Mouse (Mus musculus) liver, embryonic 16.5 days (tissue): ENCODE results near the gene Olfr2. TPM values are rescaled to one million over a fixed set of nuclear protein-coding genes. Genes with fewer than 3 reads are reported as not detected.

Source experiments
- ATAC-seq: fragments of 200-750 bp; cut with Nextera tagmentation; 2 replicates; pipeline ENCODE4 v1.8.0; 2017; ENCODE audit warnings: low read depth, mild to moderate bottlenecking, moderate number of reproducible peaks, moderate library complexity
- H3K27ac ChIP-seq: fragments of 300-500 bp; sonication (generic); 2 replicates; pipeline ENCODE4 v1.5.1; 2014; ENCODE audit warnings: mild to moderate bottlenecking, low read length
- H3K27me3 ChIP-seq: fragments of 300-500 bp; sonication (generic); 2 replicates; pipeline ENCODE4 v1.6.1; 2014; ENCODE audit warnings: low read depth, low read length, mixed read lengths; ENCODE audit not compliant: control insufficient read depth, insufficient read depth
- H3K36me3 ChIP-seq: fragments of 300-500 bp; sonication (generic); 2 replicates; pipeline ENCODE4 v1.6.1; 2014; ENCODE audit warnings: mild to moderate bottlenecking; ENCODE audit not compliant: control insufficient read depth, insufficient read depth
- H3K4me1 ChIP-seq: fragments of 300-500 bp; sonication (generic); 2 replicates; pipeline ENCODE4 v1.6.1; 2014; ENCODE audit warnings: low read depth, low read length, mixed read lengths; ENCODE audit not compliant: control insufficient read depth
- H3K4me2 ChIP-seq: fragments of 300-500 bp; sonication (generic); 2 replicates; pipeline ENCODE4 v1.6.1; 2014; ENCODE audit warnings: low read depth, low read length, mixed read lengths
- H3K4me3 ChIP-seq: fragments of 300-500 bp; sonication (generic); 2 replicates; pipeline ENCODE4 v1.5.1; 2014; ENCODE audit warnings: low read depth, mild to moderate bottlenecking, low read length
- H3K9ac ChIP-seq: fragments of 300-500 bp; sonication (generic); 2 replicates; pipeline ENCODE4 v1.6.1; 2014; ENCODE audit warnings: low read depth, low read length
- H3K9me3 ChIP-seq: fragments of 300-500 bp; sonication (generic); replicated peaks from 2 replicates; pipeline ENCODE4 v1.6.1; 2016; ENCODE audit warnings: low read length; ENCODE audit not compliant: control insufficient read depth
- WGBS: fragments of 180-500 bp; shearing (Covaris S2); extraction: QIAGEN DNeasy Blood & Tissue Kit; methylation state at CpG from one replicate; pipeline ENCODE4 v1.1.7; 2014; ENCODE audit not compliant: insufficient replicate concordance; 5-methylcytosine and 5-hydroxymethylcytosine counted together
- polyA plus RNA-seq: library from polyadenylated mRNA; unstranded; fragments of >200 nt; fragmentation: Nextera tagmentation; extraction: Ambion mirVana; gene quantifications from 2 replicates; pipeline ENCODE4 v1.2.1, GENCODE M21; 2015

Gene Olfr2
- polyA plus RNA-seq: not detected in 2 replicates

GRCm38 (mm10) chr7:107005972-107006371 lies at the start of gene Olfr2:
Gene Olfr2, minus strand, starts transcription at chr7:107006072.
- no peak within 1 kb of the TSS for H3K4me2 ChIP-seq
- H3K9ac ChIP-seq: no peak within 1 kb of the TSS
- H3K27me3 ChIP-seq: no peaks in the 10 kb centered on the region
- no peak for ATAC-seq
- H3K4me1 ChIP-seq: no peaks in the 10 kb centered on the region
- 24% methylated on average over 1 of the region's 1 CpGs for WGBS
- H3K4me3 ChIP-seq: no peak within 1 kb of the TSS
- H3K36me3 ChIP-seq: no peaks in the 10 kb centered on the region
- no peaks in the 10 kb centered on the region for H3K9me3 ChIP-seq
- no peak within 1 kb of the TSS for H3K27ac ChIP-seq

GRCm38 (mm10) chr7:107047578-107047977 lies 41.7 kb upstream of the Olfr2 start:
- Histone ChIP-seq H3K27me3 (no peaks in the 10 kb centered on the region), H3K27ac (no peak overlapping the region), H3K4me2 (no peak overlapping the region), H3K9me3 (no peaks in the 10 kb centered on the region), H3K4me3 (no peak overlapping the region), H3K36me3 (no peaks in the 10 kb centered on the region), H3K9ac (no peak overlapping the region), H3K4me1 (no peaks in the 10 kb centered on the region)
- ATAC-seq: no peak
- WGBS: 25% methylated on average over 3 of the region's 3 CpGs

GRCm38 (mm10) chr7:107045833-107046232 lies 40.0 kb upstream of the Olfr2 start:
- no peak overlapping the region for H3K4me3 ChIP-seq
- WGBS: 2% methylated on average over 5 of the region's 5 CpGs
- H3K9ac ChIP-seq: no peak overlapping the region
- no peaks in the 10 kb centered on the region for H3K36me3 ChIP-seq
- no peaks in the 10 kb centered on the region for H3K4me1 ChIP-seq
- no peaks in the 10 kb centered on the region for H3K9me3 ChIP-seq
- H3K4me2 ChIP-seq: no peak overlapping the region
- no peaks in the 10 kb centered on the region for H3K27me3 ChIP-seq
- ATAC-seq: no peak
- H3K27ac ChIP-seq: no peak overlapping the region

GRCm38 (mm10) chr7:107044407-107044806 lies 38.5 kb upstream of the Olfr2 start:
- Histone ChIP-seq H3K27me3 (no peaks in the 10 kb centered on the region), H3K9ac (no peak overlapping the region), H3K36me3 (no peaks in the 10 kb centered on the region), H3K4me3 (no peak overlapping the region), H3K4me1 (no peaks in the 10 kb centered on the region), H3K27ac (no peak overlapping the region), H3K4me2 (no peak overlapping the region), H3K9me3 (no peaks in the 10 kb centered on the region)
- no peak for ATAC-seq
- 11% methylated on average over 1 of the region's 1 CpGs for WGBS

GRCm38 (mm10) chr7:107043136-107043535 lies 37.3 kb upstream of the Olfr2 start:
- Histone ChIP-seq H3K9ac (no peak overlapping the region), H3K4me1 (no peaks in the 10 kb centered on the region), H3K4me2 (no peak overlapping the region), H3K27ac (no peak overlapping the region), H3K4me3 (no peak overlapping the region), H3K36me3 (no peaks in the 10 kb centered on the region), H3K9me3 (no peaks in the 10 kb centered on the region), H3K27me3 (no peaks in the 10 kb centered on the region)
- ATAC-seq: no peak
- 45% methylated on average over 3 of the region's 3 CpGs for WGBS

- H3K9me3 ChIP-seq: no peaks in the 10 kb centered on the region
- H3K4me1 ChIP-seq: no peaks in the 10 kb centered on the region
- no peak overlapping the region for H3K4me3 ChIP-seq
- no peak overlapping the region for H3K27ac ChIP-seq
- H3K36me3 ChIP-seq: no peaks in the 10 kb centered on the region
- H3K27me3 ChIP-seq: no peaks in the 10 kb centered on the region
- 38% methylated on average over 2 of the region's 2 CpGs for WGBS
- no peak overlapping the region for H3K9ac ChIP-seq
- ATAC-seq: no peak
- H3K4me2 ChIP-seq: no peak overlapping the region
Observed at GRCm38 (mm10) chr7:107039934-107040563, 34.2 kb upstream of the Olfr2 start.

- Histone ChIP-seq H3K9me3 (no peaks in the 10 kb centered on the region), H3K27ac (no peak within 1 kb of the TSS), H3K4me2 (no peak within 1 kb of the TSS), H3K36me3 (no peaks in the 10 kb centered on the region), H3K4me3 (no peak within 1 kb of the TSS), H3K4me1 (no peaks in the 10 kb centered on the region), H3K9ac (no peak within 1 kb of the TSS), H3K27me3 (no peaks in the 10 kb centered on the region)
- 74% methylated on average over 1 of the region's 1 CpGs for WGBS
- no peak for ATAC-seq
Observed at GRCm38 (mm10) chr7:107030874-107031273, 25.0 kb upstream of the Olfr2 start, which contains the start of gene Olfr713. Gene Olfr713, plus strand, starts transcription at chr7:107031174.

GRCm38 (mm10) chr7:107004169-107004568 lies 1.7 kb downstream of the Olfr2 start:
- H3K4me2 ChIP-seq: no peak overlapping the region
- ATAC-seq: no peak
- H3K4me3 ChIP-seq: no peak overlapping the region
- no peaks in the 10 kb centered on the region for H3K36me3 ChIP-seq
- no peaks in the 10 kb centered on the region for H3K27me3 ChIP-seq
- no peak overlapping the region for H3K27ac ChIP-seq
- no peaks in the 10 kb centered on the region for H3K4me1 ChIP-seq
- 7% methylated on average over 3 of the region's 3 CpGs for WGBS
- H3K9me3 ChIP-seq: no peaks in the 10 kb centered on the region
- H3K9ac ChIP-seq: no peak overlapping the region

- no peaks in the 10 kb centered on the region for H3K27me3 ChIP-seq
- no peak for ATAC-seq
- 69% methylated on average over 7 of the region's 7 CpGs for WGBS
Observed at GRCm38 (mm10) chr7:107000798-107001197, 5.1 kb downstream of the Olfr2 start.

More at GRCm38 (mm10) chr7:107000798-107001197, 5.1 kb downstream of the Olfr2 start:
- no peak overlapping the region for H3K9ac ChIP-seq
- H3K36me3 ChIP-seq: no peaks in the 10 kb centered on the region
- no peak overlapping the region for H3K4me2 ChIP-seq
- no peak overlapping the region for H3K27ac ChIP-seq
- no peak overlapping the region for H3K4me3 ChIP-seq
- H3K9me3 ChIP-seq: no peaks in the 10 kb centered on the region
- H3K4me1 ChIP-seq: no peaks in the 10 kb centered on the region
